Mouse (Mus musculus): ENCODE measurements around the gene Prrc2c. TPM values are rescaled to one million over a fixed set of nuclear protein-coding genes. Genes with fewer than 3 reads are reported as not detected.
"Not testable (repeated sequence)": the region's sequence is repeated elsewhere in the genome, so short reads cannot be mapped to it uniquely, and the experiment has no call there.

Prrc2c gene
- polyA plus RNA-seq, 1 experiment from 2014 or later, result 163 TPM

DNA sequence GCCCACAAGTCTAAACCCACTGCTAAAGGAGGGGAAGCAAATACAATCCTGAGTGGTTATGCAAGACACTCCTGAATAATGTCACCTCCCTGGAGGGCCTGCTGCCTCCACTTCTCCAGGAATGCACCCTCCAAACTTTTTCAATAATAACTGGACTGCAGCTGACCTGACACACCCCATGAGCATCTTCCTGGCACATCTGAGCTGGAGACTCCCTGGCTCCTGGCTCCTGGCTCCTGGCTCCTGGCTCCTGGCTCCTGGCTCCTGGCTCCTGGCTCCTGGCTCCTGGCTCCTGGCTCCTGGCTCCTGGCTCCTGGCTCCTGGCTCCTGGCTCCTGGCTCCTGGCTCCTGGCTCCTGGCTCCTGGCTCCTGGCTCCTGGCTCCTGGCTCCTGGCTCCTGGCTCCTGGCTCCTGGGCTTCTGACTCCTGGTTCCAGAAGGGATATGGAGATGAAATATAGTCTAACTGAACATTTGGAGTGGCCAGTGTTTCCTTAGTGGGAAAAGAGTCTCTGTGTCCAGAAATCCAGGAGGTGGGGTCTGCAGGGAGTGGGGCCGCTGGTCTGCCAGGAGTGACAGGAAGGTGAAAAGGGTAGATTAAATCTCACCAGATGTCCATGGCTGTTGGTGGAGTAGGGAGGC is 104.9 kb downstream of the Prrc2c start:
- not testable (repeated sequence) for H3K4me2 ChIP-seq (replicated peaks); ATAC-seq (ENCODE audit: low FRiP score); H3K9me3 ChIP-seq (replicated peaks); H3K9ac ChIP-seq; H3K4me1 ChIP-seq; H3K36me3 ChIP-seq; H3K27me3 ChIP-seq; H3K27ac ChIP-seq; H3K4me3 ChIP-seq
- WGBS, result 67% methylated on average over 1 of the region's 1 CpGs

- H3K4me2 ChIP-seq (replicated peaks); H3K9ac ChIP-seq; ATAC-seq (ENCODE audit: low FRiP score); H3K4me3 ChIP-seq; H3K27ac ChIP-seq; H3K4me1 ChIP-seq; H3K36me3 ChIP-seq; H3K9me3 ChIP-seq (replicated peaks); H3K27me3 ChIP-seq: not testable (repeated sequence)
- 94% methylated on average over 15 of the region's 15 CpGs for WGBS
Measured at GRCm38 (mm10) chr1:162628326-162628725, 112.0 kb downstream of the Prrc2c start.

DNA sequence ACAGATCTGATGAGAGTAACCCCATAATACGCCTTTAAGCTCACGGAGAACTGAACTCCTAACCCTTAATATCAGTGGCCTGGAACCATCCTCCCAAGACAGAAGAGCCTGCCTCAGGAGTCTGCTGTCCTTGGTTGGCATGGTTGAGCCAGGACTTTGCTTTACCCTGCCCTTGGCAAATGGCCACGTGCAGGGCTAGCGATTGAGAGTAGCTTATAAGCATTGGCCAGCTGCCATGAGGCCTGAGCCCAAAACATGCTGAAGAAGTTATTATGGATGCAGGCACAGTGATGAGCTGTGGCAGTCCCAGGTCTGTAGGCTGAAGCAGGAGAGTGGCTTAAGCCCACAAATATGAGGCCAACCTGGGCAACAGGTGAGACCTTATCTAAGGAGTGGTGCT is 112.5 kb downstream of the Prrc2c start:
- H3K9me3 ChIP-seq (replicated peaks); H3K4me1 ChIP-seq; H3K27me3 ChIP-seq; H3K4me2 ChIP-seq (replicated peaks); H3K9ac ChIP-seq; H3K4me3 ChIP-seq; ATAC-seq (ENCODE audit: low FRiP score); H3K27ac ChIP-seq; H3K36me3 ChIP-seq: not testable (repeated sequence)
- WGBS, result 93% methylated on average over 4 of the region's 4 CpGs

DNA sequence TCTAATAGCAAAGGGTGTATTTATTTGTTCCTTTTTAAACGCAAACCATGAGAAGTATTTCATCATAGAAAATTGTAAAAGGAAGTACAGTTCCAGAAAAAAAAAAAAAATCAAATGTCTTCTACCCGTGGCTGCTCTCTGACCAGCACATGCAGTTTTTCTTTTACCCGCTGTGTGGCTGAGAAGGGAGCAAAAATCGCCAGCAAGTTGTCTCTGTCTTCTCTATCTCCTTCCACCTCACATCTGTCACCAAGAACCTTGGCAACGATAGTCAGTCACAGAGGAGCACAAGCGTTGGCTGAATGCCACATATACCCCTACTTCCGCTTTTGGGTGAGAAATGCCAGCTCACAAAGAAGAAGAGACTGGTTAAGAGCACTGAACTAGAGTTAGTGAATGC is 115.1 kb downstream of the Prrc2c start:
- no peaks in the 10 kb centered on the region for H3K9me3 ChIP-seq (replicated peaks)

GRCm38 (mm10) chr1:162623895-162624294 is 116.5 kb downstream of the Prrc2c start:
- H3K4me1 ChIP-seq, result peaks cover 3% of the 10 kb centered on the region
- H3K9ac ChIP-seq, result no peak overlapping the region
- no peak overlapping the region for H3K27ac ChIP-seq
- no peaks in the 10 kb centered on the region for H3K9me3 ChIP-seq (replicated peaks)
- no peak overlapping the region for H3K4me2 ChIP-seq (replicated peaks)
- ATAC-seq (ENCODE audit: low FRiP score), result peak; percentile 46
- H3K36me3 ChIP-seq, result no peaks in the 10 kb centered on the region
- H3K4me3 ChIP-seq, result no peak overlapping the region
- 39% methylated on average over 4 of the region's 4 CpGs for WGBS
- H3K27me3 ChIP-seq, result no peaks in the 10 kb centered on the region

More for the DNA sequence above, 115.1 kb downstream of the Prrc2c start:
- no peak overlapping the region for H3K4me3 ChIP-seq
- H3K27ac ChIP-seq, result no peak overlapping the region
- H3K4me2 ChIP-seq (replicated peaks), result no peak overlapping the region
- no peaks in the 10 kb centered on the region for H3K27me3 ChIP-seq
- H3K9ac ChIP-seq, result no peak overlapping the region
- no peaks in the 10 kb centered on the region for H3K36me3 ChIP-seq
- H3K4me1 ChIP-seq, result peaks cover 3% of the 10 kb centered on the region
- 68% methylated on average over 7 of the region's 7 CpGs for WGBS
- ATAC-seq (ENCODE audit: low FRiP score), result no peak

Small RNA genes lying within 50 kb of the gene (microRNA-seq; reads per million reads assigned to microRNA genes)
- not detected for gene Gm27616

Other genes with a start within 250 kb of the Prrc2c start
- 21.9 and 23.6 TPM in 2 replicates for gene Mettl13, start 192.0 kb downstream of the Prrc2c start, polyA plus RNA-seq (2016; fragmentation: Nextera tagmentation; extraction: Ambion mirVana)
- 68.4 and 74.9 TPM in 2 replicates for gene Vamp4, start 170.0 kb downstream of the Prrc2c start, polyA plus RNA-seq (2016; fragmentation: Nextera tagmentation; extraction: Ambion mirVana)
- gene Myoc, start 101.4 kb downstream of the Prrc2c start, polyA plus RNA-seq (2016; fragmentation: Nextera tagmentation; extraction: Ambion mirVana), result not detected in 2 replicates
- gene Myocos, start 82.3 kb downstream of the Prrc2c start, polyA plus RNA-seq (2016; fragmentation: Nextera tagmentation; extraction: Ambion mirVana), result not detected in 2 replicates
- 0.46 and 0.52 TPM in 2 replicates for gene Fmo4, start 73.4 kb upstream of the Prrc2c start, polyA plus RNA-seq (2016; fragmentation: Nextera tagmentation; extraction: Ambion mirVana)
- 28.3 and 34.9 TPM in 2 replicates for gene Fmo1, start 126.1 kb upstream of the Prrc2c start, polyA plus RNA-seq (2016; fragmentation: Nextera tagmentation; extraction: Ambion mirVana)
- 0.14 TPM in 1 of 2 replicates, not detected in the other for gene Fmo2, start 158.2 kb upstream of the Prrc2c start, polyA plus RNA-seq (2016; fragmentation: Nextera tagmentation; extraction: Ambion mirVana)
- not detected in 2 replicates for gene Fmo6, start 197.0 kb upstream of the Prrc2c start, polyA plus RNA-seq (2016; fragmentation: Nextera tagmentation; extraction: Ambion mirVana)
- not detected in 2 replicates for gene Fmo3, start 244.0 kb upstream of the Prrc2c start, polyA plus RNA-seq (2016; fragmentation: Nextera tagmentation; extraction: Ambion mirVana)